Mouse (Mus musculus): ENCODE data around the gene Psma7. TPM values are rescaled to one million over a fixed set of nuclear protein-coding genes. Genes with fewer than 3 reads are reported as not detected.

The Psma7 gene
- polyA plus RNA-seq, 1 experiment from 2014 or later: 385 TPM

GRCm38 (mm10) chr2:180069770-180070480 is 27.7 kb upstream of the Psma7 start:
- H3K27ac ChIP-seq (ENCODE audit: low read length): peak overlapping the region; percentile 22
- peak; percentile 60 for ATAC-seq
- H3K9me3 ChIP-seq (ENCODE audit: low read length): no peaks in the 10 kb centered on the region
- 0 out of 2 replicates have a peak, but pooled peaks cover 6% of the 10 kb centered on the region for H3K36me3 ChIP-seq (ENCODE audit: insufficient read depth, low read length)
- WGBS: 30% methylated on average over 20 of the region's 20 CpGs
- peak overlapping the region; percentile 41 for H3K9ac ChIP-seq (replicated peaks; ENCODE audit: low read depth)
- H3K27me3 ChIP-seq (replicated peaks; ENCODE audit: insufficient read depth, low read length): no peaks in the 10 kb centered on the region
- TF ChIP-seq EP300 (IDR thresholded peaks at IDR 0.05) (no peak), CTCF (IDR thresholded peaks at IDR 0.05) (no peak)
- H3K4me3 ChIP-seq (ENCODE audit: low read depth, low read length): peak overlapping the region; percentile 60
- peak; percentile 16 for DNase-seq (ENCODE audit: low spot score)
- peak overlapping the region; percentile 84 for H3K4me2 ChIP-seq (replicated peaks; ENCODE audit: low read depth, low read length)
- H3K4me1 ChIP-seq (ENCODE audit: insufficient read depth, low read depth, low read length): peaks cover 9% of the 10 kb centered on the region; the same call in 1 of the 2 replicates

DNA sequence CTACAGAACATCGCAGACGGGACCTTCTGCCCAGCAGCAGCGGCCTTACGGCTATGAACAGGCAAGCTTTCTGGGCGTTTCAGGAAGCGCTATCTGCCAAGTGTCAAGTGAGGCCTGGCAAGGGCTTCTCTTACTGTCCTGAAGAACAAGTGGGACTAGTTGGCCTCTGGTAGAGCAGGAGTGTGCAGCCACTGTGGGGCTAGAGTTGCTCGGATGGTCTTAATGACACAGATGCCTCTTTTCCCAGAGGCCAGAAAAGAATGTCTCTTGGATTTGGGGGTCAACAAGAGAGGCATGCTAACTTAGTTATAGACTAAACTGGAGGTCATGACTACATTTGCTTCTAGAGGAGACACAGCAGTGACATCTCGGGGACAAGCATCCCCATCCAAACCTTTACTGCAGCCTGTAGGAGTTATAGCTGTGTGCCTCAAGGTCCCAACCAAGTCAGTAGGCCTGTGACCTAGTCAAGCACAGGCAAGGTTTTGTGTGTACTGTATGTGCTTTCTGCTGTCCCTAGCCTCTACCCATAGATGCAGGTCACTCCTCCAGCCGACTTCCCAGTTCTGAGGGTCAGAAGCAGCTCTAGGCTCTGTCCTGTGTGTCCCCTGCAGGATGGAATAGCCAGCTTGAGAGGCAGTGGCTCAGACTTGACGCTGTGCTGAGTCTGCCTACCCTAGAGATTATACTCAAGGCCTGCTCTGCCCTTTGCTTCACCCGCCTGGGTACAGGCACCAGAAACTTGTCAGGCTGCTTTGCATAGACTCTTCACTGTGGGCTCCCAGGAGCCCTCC is 21.3 kb upstream of the Psma7 start:
- H3K27ac ChIP-seq (ENCODE audit: low read length): no peak overlapping the region
- 94% methylated on average over 11 of the region's 11 CpGs for WGBS
- H3K36me3 ChIP-seq (ENCODE audit: insufficient read depth, low read length): peaks cover 29% of the 10 kb centered on the region

DNA sequence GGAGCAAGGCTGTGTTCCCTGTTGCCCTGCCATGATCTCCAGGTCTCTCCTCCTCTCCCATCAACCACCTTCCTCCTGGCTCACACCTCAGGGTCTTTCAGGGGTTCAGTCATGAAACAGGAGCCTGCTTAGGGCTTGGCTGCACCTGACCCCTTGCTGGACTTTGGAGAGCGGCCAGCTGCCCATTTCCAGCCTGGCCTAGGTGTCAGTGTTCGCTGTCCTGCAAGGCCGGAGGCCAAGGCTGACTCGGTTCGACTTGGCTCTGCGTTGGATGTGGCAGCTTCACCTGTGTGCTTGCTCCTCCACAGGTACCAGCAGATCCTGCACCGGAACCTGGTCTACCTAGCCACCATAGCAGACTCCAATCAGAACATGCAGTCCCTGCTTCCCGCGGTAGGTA is 10.8 kb upstream of the Psma7 start:
- DNase-seq (ENCODE audit: low spot score): no peak
- no peak for ATAC-seq
- Histone ChIP-seq H3K27ac (ENCODE audit: low read length) (no peak overlapping the region), H3K36me3 (ENCODE audit: insufficient read depth, low read length) (peaks cover 24% of the 10 kb centered on the region; the same call in 1 of the 2 replicates), H3K4me3 (ENCODE audit: low read depth, low read length) (no peak overlapping the region), H3K9ac (replicated peaks; ENCODE audit: low read depth) (no peak overlapping the region), H3K9me3 (ENCODE audit: low read length) (no peaks in the 10 kb centered on the region), H3K27me3 (replicated peaks; ENCODE audit: insufficient read depth, low read length) (no peaks in the 10 kb centered on the region), H3K4me1 (ENCODE audit: insufficient read depth, low read depth, low read length) (peaks cover under 1% of the 10 kb centered on the region; the same call in 1 of the 2 replicates), H3K4me2 (replicated peaks; ENCODE audit: low read depth, low read length) (no peak overlapping the region)
- TF ChIP-seq CTCF (IDR thresholded peaks at IDR 0.05): no peak
- no peak for TF ChIP-seq EP300 (IDR thresholded peaks at IDR 0.05)
- 93% methylated on average over 9 of the region's 9 CpGs for WGBS

More for the DNA sequence above, 21.3 kb upstream of the Psma7 start:
- no peak for TF ChIP-seq EP300 (IDR thresholded peaks at IDR 0.05)
- no peak for TF ChIP-seq CTCF (IDR thresholded peaks at IDR 0.05)
- Histone ChIP-seq H3K9ac (replicated peaks; ENCODE audit: low read depth) (no peak overlapping the region), H3K4me2 (replicated peaks; ENCODE audit: low read depth, low read length) (no peak overlapping the region), H3K4me1 (ENCODE audit: insufficient read depth, low read depth, low read length) (no peaks in the 10 kb centered on the region), H3K9me3 (ENCODE audit: low read length) (no peaks in the 10 kb centered on the region), H3K4me3 (ENCODE audit: low read depth, low read length) (no peak overlapping the region), H3K27me3 (replicated peaks; ENCODE audit: insufficient read depth, low read length) (no peaks in the 10 kb centered on the region)
- DNase-seq (ENCODE audit: low spot score) (no peak), ATAC-seq (no peak)

DNA sequence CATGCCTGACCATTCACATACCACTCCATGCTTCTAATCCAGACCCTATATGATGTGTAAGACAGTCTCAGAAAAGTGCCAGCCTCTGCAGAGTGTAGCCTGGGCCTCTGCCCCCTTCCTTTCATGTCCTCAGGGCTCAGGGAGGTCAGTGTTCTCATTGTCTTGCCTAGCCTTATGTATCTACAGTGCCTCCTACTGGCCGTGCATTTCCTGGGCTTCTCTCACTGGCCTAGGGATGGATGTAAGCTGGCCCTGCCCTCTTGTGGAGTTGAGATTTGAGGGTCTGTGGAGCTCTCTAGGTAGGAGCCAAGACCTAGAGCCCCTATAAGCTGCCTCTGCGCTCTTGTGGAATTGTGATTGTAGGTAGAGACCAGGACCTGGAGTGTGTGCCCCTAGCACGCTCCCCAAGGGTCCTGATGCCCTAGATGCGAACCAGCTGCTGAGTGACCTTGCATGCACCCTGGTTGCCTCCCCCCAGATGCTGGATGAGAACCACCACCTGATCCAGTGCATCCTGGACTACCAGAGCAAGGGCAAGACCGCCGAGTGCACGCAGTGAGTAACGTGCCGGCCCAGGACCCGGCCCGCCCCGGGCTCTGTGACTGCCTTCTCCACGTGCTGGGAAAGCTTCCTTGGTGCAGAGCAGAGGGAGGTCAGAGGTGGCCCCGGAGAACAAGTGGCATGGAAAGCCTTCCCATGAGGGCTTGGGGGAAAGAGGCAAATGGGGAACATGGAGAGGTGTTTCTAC is 9.9 kb upstream of the Psma7 start:
- no peak for DNase-seq (ENCODE audit: low spot score)
- Histone ChIP-seq H3K4me2 (replicated peaks; ENCODE audit: low read depth, low read length) (no peak overlapping the region), H3K9ac (replicated peaks; ENCODE audit: low read depth) (no peak overlapping the region), H3K4me1 (ENCODE audit: insufficient read depth, low read depth, low read length) (peaks cover 3% of the 10 kb centered on the region; the same call in 1 of the 2 replicates), H3K4me3 (ENCODE audit: low read depth, low read length) (no peak overlapping the region), H3K27me3 (replicated peaks; ENCODE audit: insufficient read depth, low read length) (no peaks in the 10 kb centered on the region), H3K9me3 (ENCODE audit: low read length) (no peaks in the 10 kb centered on the region), H3K27ac (ENCODE audit: low read length) (no peak overlapping the region), H3K36me3 (ENCODE audit: insufficient read depth, low read length) (peaks cover 20% of the 10 kb centered on the region; the same call in 1 of the 2 replicates)
- TF ChIP-seq EP300 (IDR thresholded peaks at IDR 0.05) (no peak), CTCF (IDR thresholded peaks at IDR 0.05) (peak; percentile 58)
- whole genome bisulfite sequencing: 88% methylated on average over 14 of the region's 14 CpGs
- no peak for ATAC-seq

- Histone ChIP-seq H3K9me3 (ENCODE audit: low read length) (no peaks in the 10 kb centered on the region), H3K9ac (replicated peaks; ENCODE audit: low read depth) (no peak overlapping the region), H3K4me2 (replicated peaks; ENCODE audit: low read depth, low read length) (no peak overlapping the region), H3K27me3 (replicated peaks; ENCODE audit: insufficient read depth, low read length) (no peaks in the 10 kb centered on the region), H3K36me3 (ENCODE audit: insufficient read depth, low read length) (peaks cover 11% of the 10 kb centered on the region; the same call in 1 of the 2 replicates), H3K4me3 (ENCODE audit: low read depth, low read length) (no peak overlapping the region), H3K4me1 (ENCODE audit: insufficient read depth, low read depth, low read length) (peaks cover 3% of the 10 kb centered on the region; the same call in 1 of the 2 replicates), H3K27ac (ENCODE audit: low read length) (no peak overlapping the region)
- TF ChIP-seq EP300 (IDR thresholded peaks at IDR 0.05): no peak
- TF ChIP-seq CTCF (IDR thresholded peaks at IDR 0.05): peak; percentile 94
- DNase-seq (ENCODE audit: low spot score) (peak; percentile 88), ATAC-seq (peak; percentile 71)
- 15% methylated on average over 5 of the region's 5 CpGs for WGBS
These were observed 8.8 kb upstream of the Psma7 start for GRCm38 (mm10) chr2:180050986-180051385.
